ENCODE assay signal across 9 mouse cellular contexts in genomic region chr6:128398996-128399395, GRCm38 (mm10). TPM values are rescaled to one million over a fixed set of nuclear protein-coding genes. Genes with fewer than 3 reads are reported as not detected.
DNase-seq lines count a peak whose midpoint lies in the region; ATAC-seq and TF ChIP-seq lines count a peak whose summit lies in the region.
"Had no signal": no experiment of that assay in that cellular context is flagged by ENCODE, and none has a peak within 500 bp of the region (broad histone marks: within the 10 kb centered on the region; RNA-seq: fewer than 3 reads in every experiment).

Gene Nrip2 (plus strand): TSS chr6:128399296.

- no peaks in the 10 kb centered on the region for H3K9me3 ChIP-seq in liver, embryonic 11.5 days (ENCODE audit: control insufficient read depth, low read length)
- H3K9me3 ChIP-seq in intestine, postnatal 0 days (ENCODE audit: control insufficient read depth) = no peaks in the 10 kb centered on the region

- H3K27ac ChIP-seq in gastrocnemius, adult 2 months = peak within 1 kb of the TSS; percentile 70
- peak within 1 kb of the TSS; percentile 11; the same call in 1 of the 2 replicates for H3K27ac ChIP-seq in liver, embryonic 11.5 days (ENCODE audit: low read depth, low read length)
- H3K27ac ChIP-seq in intestine, postnatal 0 days (ENCODE audit: low read depth, low read length) = no peak within 1 kb of the TSS
- peak within 1 kb of the TSS; percentile 52 for H3K27ac ChIP-seq in olfactory bulb, adult 2 months (ENCODE audit: insufficient read depth, low read depth, low read length)

- WGBS in liver, embryonic 11.5 days = 72% methylated on average over 3 of the region's 3 CpGs
- WGBS in intestine, postnatal 0 days = 60% methylated on average over 3 of the region's 3 CpGs
- 58% methylated on average over 3 of the region's 3 CpGs for WGBS in olfactory bulb, adult 2 months

- no peak for TF ChIP-seq CTCF in gastrocnemius, adult 2 months (IDR thresholded peaks at IDR 0.05)
- TF ChIP-seq CTCF in intestine, postnatal 0 days (IDR thresholded peaks at IDR 0.05; ENCODE audit: low read depth) = no peak
- no peak for TF ChIP-seq CTCF in olfactory bulb, adult 2 months (IDR thresholded peaks at IDR 0.05; ENCODE audit: insufficient read depth, low read depth, low read length)

- intact Hi-C loops in gastrocnemius, adult 2 months (cut with DNase I) = no loop called here

- H3K4me2 ChIP-seq in liver, embryonic 11.5 days = peak within 1 kb of the TSS; percentile 36
- H3K4me2 ChIP-seq in intestine, postnatal 0 days (replicated peaks; ENCODE audit: low read depth) = peak within 1 kb of the TSS; percentile 56

- ATAC-seq in liver, embryonic 11.5 days (replicated peaks; ENCODE audit: low FRiP score) = no peak
- no peak for ATAC-seq in intestine, postnatal 0 days
- ATAC-seq: activated CD4-positive, CD25-positive, alpha-beta regulatory T cell, adult 4 months had no signal

- H3K4me3 ChIP-seq in gastrocnemius, adult 2 months = peak within 1 kb of the TSS; percentile 44
- no peak within 1 kb of the TSS for H3K4me3 ChIP-seq in liver, embryonic 11.5 days (ENCODE audit: low read depth, low read length)
- peak within 1 kb of the TSS; percentile 29 for H3K4me3 ChIP-seq in intestine, postnatal 0 days (ENCODE audit: low read depth, low read length)
- H3K4me3 ChIP-seq in olfactory bulb, adult 2 months (ENCODE audit: insufficient read depth, low read depth, low read length) = peak within 1 kb of the TSS; percentile 54

- H3K9ac ChIP-seq in liver, embryonic 11.5 days (ENCODE audit: low read depth, low read length) = no peak within 1 kb of the TSS
- 0 out of 2 replicates have a peak within 1 kb of the TSS, but pooled peaks have one; percentile 27 for H3K9ac ChIP-seq in intestine, postnatal 0 days (ENCODE audit: low read depth, low read length)

- H3K36me3 ChIP-seq in liver, embryonic 11.5 days (ENCODE audit: control insufficient read depth, insufficient read depth, low read length) = no peaks in the 10 kb centered on the region
- H3K36me3 ChIP-seq in intestine, postnatal 0 days (ENCODE audit: control insufficient read depth, insufficient read depth) = no peaks in the 10 kb centered on the region

- H3K4me1 ChIP-seq in liver, embryonic 11.5 days (replicated peaks; ENCODE audit: control insufficient read depth, insufficient read depth, low read length) = no peaks in the 10 kb centered on the region
- H3K4me1 ChIP-seq in intestine, postnatal 0 days (replicated peaks; ENCODE audit: control insufficient read depth, insufficient read depth, low read length) = no peaks in the 10 kb centered on the region
- H3K4me1 ChIP-seq in olfactory bulb, adult 2 months (ENCODE audit: control insufficient read depth, insufficient read depth, low read length) = peaks cover 18% of the 10 kb centered on the region

- no peak for DNase-seq in gastrocnemius, adult 2 months
- no peak for DNase-seq in gastrocnemius, adult 8-10 months (ENCODE audit: low spot score in 2 of 2)
- no peak for DNase-seq in liver, embryonic 11.5 days (ENCODE audit: low spot score)
- DNase-seq in liver = no peak
- no peak for DNase-seq in frontal cortex, postnatal 10 days (ENCODE audit: low spot score in 2 of 2)
- DNase-seq in thymus, adult 18-20 months = no peak

- no peak for TF ChIP-seq POLR2A in olfactory bulb, adult 2 months (IDR thresholded peaks at IDR 0.05; ENCODE audit: insufficient read depth, low read depth, low read length)

- H3K27me3 ChIP-seq in liver, embryonic 11.5 days (replicated peaks; ENCODE audit: control insufficient read depth, insufficient read depth, low read length) = no peaks in the 10 kb centered on the region
- H3K27me3 ChIP-seq in intestine, postnatal 0 days (replicated peaks; ENCODE audit: control insufficient read depth, insufficient read depth, low read length) = no peaks in the 10 kb centered on the region

RNA-seq across cellular contexts. Expression of gene Nrip2, which starts in this region (rescaled TPM):
- 1 to 10 TPM; 1.5 to 1.7 TPM for total RNA-seq in gastrocnemius, adult 2 months (2021)
- total RNA-seq in gastrocnemius, adult 8-10 months (2022) = 1 to 10 TPM in 3 of 4 experiments, under 1 TPM in 1; 0.63 to 2.0 (median 1.3) TPM
- 2.9 and 3.5 TPM in 2 replicates for polyA plus RNA-seq in liver, embryonic 11.5 days (2014; fragmentation: Nextera tagmentation; extraction: Ambion mirVana)
- 2.3 and 3.4 TPM in 2 replicates for polyA plus RNA-seq in intestine, postnatal 0 days (2015; fragmentation: Nextera tagmentation; extraction: Ambion mirVana)
- not detected in 2 replicates for polyA plus RNA-seq in olfactory bulb, adult 2 months (2012; ENCODE audit: insufficient read depth, insufficient read length, low replicate concordance, missing spikeins)
